Mouse (Mus musculus) G1E (cell line): ENCODE data around the gene Smc5.

ENCODE experiments used
- CTCF ChIP-seq: IDR thresholded peaks from 2 replicates; pipeline ENCODE4 v1.5.1; 2012; ENCODE audit warnings: low read depth, low read length, inconsistent platforms, mixed read lengths
- GATA1 ChIP-seq: IDR thresholded peaks from 2 replicates; pipeline ENCODE4 v1.6.1; 2012; ENCODE audit warnings: borderline replicate concordance, low read length, inconsistent platforms, mixed read lengths
- POLR2AphosphoS5 ChIP-seq: IDR thresholded peaks from 2 replicates; pipeline ENCODE4 v1.6.1; 2012; ENCODE audit warnings: low read depth, low read length, inconsistent platforms; ENCODE audit not compliant: insufficient replicate concordance

DNA sequence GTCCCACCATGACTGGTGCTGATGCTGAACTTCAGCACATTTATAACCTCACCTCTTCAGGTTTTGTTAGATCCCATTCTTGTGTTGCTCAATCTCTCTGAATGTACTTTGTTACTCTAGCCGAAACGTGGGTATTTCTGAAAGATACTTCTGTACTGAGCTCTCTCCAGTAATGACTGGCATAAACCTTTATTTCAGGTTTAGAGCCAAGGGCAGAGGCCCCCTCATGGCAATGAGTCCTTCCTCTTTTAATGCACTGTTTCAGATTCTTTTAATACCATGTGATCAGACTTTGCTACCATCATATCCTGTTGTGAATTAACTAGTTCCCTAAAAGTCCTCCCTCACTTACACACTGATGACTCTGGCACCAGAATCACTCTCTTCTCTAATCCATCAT, 27.2 kb downstream of the Smc5 start:
- TF ChIP-seq CTCF (no peak), GATA1 (no peak), POLR2AphosphoS5 (no peak)
